Mouse (Mus musculus) layer of hippocampus, adult 11-12 months (tissue): ENCODE results near the gene Dbn1.

Source experiments
- DNase-seq: peaks from one replicate; pipeline ENCODE4 v3.0.0; 2022; ENCODE audit warnings: low spot score

Dbn1 gene

DNA sequence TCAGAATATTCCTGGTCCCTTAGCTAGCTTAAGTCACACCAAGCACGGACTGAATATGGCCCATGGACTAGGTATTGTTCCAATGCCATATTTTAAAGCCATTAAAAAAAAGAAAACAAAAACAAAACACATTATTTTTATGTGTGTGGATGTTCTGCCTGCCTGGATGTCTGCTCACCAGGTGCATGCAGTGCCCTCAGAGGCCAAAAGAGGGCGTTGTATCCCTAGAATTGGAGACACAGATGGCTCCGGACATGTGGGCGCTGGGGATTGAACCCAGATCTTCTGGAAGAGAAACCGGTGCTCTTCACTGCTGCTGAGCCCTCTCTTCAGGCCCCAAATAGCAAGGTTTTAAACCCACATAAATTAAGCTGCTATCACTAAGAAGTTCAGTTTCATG lies 9.9 kb downstream of the Dbn1 start:
- DNase-seq: peak; percentile 56

DNA sequence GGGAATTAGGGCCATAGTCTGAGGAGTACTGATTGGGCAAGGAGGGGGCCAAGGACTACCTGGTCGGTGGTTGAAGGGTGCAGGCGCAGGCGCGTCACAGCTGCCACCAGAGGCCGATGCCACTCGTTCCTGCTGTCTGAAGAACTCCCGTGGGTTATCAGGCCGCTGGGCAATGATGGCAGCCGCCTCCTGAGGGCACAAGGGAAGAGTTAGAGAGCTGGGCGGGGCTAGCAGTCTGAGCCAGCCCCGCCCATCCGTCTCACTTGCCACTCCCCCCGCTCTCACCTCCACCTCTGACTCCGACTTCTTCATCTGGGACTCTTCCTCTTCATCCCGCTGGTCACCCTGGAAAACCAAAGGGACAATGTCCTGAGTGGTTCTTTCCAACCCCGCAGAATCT lies 10.4 kb downstream of the Dbn1 start:
- no peak for DNase-seq

DNA sequence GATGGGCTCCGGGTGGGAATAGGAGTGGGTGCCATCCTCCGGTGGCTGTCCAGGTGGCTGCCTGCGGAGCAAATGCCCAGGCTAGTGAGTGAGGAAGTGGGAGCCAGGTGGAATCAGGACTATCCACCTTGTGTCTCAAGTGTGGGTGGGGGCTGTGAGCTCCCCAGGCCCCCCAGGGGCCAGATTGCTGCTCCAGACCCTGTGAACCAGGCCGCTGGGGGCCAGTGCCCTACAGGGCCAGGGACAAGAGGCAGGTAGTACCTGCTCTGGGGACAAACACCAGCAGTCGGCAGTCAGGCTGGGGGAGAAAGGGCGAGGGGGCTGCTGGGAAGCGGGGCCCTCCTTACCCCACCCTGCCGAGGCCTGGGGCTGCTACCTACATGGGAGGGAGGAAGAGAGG lies 11.7 kb downstream of the Dbn1 start:
- DNase-seq: no peak

DNA sequence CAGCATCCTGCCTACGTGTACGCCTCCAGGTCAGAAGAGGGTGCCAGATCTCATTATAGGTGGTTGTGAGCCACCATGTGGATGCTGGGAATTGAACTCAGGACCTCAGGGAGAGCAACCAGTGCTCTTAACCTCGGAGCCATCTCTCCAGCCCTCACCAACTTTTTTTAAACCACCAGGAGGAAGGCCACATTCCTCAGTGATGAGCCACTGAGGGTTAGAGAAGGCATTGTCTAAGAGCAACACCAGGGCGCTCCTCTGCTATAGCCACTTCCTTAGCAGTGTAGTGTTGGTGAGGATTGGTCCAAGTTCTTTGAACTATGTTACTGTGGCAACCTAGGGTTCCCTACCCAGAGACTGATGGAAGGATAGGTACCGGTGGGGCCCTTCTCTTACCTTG lies 12.2 kb downstream of the Dbn1 start:
- no peak for DNase-seq

DNA sequence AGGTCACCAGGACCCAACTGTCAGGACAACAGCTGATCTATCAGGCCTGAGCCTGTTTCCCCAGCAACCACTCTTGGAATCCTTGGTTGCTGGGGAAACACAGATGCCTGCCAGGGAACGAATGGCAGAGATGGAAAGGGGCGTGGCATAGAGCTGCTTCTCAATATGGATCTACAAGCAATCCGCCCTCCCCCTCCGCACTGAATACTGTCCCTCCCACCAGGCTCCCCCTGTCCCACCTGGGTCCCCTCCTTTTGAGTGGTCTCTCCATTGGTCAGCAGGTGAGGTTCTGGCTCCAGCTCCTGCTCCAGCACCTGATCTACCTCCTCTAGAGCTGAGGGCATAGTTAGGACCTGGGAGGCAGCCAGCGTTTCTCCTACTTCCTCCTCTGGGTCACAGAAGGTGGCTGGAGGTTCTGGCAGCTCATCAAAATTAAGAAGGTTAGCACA lies 13.3 kb downstream of the Dbn1 start:
- DNase-seq: peak; percentile 84

DNA sequence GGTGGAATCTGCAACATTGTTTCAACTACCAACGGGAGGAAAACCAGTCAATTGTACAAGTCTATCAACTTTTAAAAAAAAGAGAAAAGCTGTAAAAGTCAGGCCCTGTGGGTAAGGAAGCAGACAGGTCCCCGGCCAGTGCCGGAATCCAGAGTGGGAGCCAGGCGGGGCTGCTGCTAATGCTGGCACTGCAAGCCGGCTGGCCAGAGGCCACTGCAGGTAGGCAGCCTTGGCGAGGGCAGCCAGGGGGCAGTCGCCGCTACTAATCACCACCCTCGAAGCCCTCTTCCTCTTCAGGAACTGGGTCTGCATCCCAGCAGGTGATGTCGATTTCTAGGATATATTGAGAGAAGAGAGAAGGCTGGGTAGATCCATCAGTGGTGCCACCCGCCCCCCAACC lies 13.9 kb downstream of the Dbn1 start:
- DNase-seq: no peak

DNA sequence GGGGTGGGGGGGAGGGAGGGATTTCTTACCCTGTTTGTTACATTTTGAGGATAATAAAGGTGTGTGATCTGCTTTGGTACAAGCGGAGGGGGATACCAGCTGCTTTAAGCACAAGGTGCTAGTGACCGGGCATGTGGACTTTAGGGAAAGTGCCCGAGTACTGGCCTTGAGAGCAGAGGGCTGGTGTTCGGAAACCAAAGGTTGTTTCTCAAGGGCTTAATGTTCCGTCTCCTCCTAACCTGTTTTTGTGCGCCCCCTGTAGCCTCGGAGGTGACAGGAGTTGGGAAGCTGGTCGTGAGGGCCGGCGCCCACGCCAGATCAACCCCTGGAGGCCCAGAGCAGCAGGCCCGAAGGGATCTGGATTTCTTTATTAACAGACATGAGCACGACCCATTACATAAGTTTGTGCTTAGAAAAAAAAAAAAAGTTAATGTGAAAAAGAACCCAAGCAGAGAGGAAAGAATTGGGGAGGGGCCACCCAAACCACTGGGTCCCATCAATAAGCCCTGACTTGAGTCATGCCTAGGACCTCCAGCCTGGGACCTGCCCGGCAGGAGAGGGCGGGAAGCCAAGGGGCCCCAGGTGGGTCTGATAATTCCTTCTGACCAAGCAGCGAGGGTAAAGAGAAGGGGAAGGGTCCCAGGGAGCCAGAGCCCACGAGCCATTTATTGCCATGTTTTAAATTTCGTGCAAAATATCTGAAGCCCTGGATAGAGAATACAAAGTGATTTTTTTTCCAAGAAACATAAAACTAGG lies 14.7 kb downstream of the Dbn1 start:
- no peak for DNase-seq

DNA sequence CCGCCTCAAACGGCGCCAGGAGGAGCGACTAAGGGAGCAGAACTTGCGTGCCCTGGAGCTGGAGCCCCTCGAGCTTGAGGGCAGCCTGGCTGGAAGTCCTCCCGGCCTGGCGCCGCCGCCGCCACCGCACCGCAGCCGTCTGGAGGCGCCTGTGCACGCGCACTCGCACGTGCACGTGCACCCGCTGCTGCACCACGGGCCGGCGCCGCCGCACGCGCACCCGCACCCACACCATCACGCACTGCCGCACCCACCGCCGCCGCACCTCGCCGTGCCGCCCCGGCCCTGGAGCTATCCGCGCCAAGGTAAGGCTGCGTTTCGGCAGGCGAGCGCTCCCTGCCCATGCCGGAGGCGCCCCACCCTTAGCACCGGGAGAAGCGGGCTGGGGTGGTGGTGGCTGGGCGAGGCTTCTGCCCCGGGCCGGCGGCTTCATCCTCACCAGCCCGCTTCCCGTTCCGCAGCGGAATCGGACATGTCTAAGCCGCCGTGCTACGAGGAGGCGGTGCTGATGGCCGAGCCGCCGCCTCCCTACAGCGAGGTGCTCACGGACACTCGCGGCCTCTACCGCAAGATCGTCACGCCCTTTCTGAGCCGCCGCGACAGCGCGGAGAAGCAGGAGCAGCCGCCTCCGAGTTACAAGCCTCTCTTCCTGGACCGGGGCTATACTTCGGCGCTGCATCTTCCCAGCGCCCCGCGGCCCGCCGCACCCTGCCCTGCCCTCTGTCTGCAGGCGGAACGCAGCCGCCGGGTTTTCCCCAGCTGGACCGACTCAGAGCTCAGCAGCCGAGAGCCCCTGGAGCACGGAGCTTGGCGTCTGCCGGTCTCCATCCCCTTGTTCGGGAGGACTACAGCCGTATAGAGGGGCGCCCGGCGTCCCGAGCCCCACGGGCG lies 15.5 kb downstream of the Dbn1 start:
- DNase-seq: peak; percentile 71

DNA sequence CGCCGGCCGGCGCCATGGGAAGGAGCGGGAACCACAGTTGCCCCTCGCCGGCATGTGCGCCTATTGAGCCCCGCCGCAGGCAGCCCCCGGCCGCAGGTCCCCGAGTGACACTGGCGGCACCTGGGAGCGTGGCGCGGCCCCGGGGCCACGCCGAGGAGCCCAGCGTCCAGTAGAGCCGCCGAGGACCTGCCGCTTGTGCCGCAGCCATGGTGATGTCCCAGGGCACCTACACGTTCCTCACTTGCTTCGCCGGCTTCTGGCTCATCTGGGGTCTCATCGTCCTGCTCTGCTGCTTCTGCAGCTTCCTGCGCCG lies 16.1 kb downstream of the Dbn1 start:
- no peak for DNase-seq

DNA sequence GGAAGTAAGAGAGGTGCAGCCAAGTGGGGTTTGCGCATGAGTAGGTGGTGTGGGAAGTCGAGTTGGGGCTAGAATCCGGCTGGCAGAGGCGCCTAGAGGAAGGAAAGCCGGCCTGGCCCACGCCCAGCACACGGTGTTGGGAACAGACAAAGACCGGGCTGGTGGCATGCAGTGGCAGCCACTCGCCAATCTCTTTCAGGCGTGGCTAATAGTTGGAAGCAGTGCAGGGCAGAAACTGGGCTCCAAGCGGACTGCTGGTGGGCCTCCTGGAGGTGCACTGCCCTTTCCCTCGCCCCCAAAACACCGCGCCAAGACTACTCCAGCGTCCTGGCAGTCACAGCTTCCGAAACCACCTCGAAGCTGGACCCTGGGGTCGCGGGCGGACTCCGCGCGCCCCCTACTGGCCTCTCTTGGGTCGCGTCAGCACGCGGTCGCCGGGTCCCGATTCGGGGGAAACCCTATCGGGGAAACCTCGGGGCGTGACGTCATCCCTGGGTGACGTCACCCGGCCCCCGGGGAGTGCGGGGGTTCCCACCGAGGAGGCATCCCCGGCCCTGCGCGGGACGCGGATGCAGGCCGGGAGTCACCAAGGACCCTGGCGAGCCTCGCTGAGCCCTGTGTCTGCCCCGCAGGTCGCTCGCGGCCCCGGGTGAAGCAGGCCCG lies 16.6 kb downstream of the Dbn1 start:
- peak; percentile 82 for DNase-seq

DNA sequence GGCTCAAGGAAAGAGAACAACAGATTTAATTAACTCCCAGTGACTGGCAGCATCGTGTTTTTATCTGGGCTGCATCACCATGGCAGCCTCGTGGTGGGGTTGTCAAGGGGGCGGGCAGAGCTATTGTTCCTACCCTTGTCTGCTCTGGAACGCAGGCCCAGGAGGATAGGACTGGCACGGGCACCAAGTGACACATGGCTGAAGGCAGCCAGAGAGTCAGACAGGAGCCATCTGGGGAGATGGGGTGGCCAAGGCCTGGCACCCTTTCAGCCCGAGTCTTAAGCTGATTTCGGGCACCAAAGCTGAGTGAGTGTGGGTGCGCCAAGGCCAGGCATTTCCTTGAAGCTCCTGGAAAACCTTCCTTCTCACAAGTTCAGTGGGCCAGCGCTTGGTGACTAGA lies 17.5 kb downstream of the Dbn1 start:
- DNase-seq: peak; percentile 77

DNA sequence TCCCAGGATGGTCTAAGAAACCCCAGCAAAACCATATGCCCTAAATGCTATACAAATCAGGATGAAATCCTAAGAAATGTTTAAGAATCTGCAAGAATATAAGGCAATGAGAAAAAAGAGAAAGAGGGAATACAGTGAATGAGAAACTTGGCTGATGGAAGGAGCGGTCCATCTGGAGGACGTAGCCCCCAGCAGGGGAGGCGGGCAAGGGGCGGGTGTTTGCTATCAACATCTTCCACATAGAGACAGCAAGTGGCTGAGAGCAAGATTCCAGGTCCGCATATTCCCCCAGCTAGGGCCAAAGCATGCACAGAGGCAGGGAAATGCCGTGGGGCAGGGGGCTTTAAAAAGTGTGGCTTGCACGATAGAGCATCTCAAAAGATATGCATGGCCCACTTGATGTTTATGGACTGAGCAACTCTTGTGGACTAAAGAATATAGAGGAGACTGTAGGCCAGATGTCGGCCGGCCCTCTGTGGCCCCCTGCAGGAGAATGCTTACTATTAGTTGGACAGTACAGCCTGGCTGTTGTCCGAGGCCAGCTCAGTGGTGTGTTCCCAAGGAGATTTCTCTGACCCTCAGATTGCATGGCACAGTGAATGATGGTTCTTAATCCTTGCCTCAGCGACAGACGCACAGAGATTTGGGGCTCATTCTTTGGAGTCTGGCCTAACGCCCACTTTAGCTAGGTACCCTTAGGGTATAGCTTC lies 18.9 kb downstream of the Dbn1 start:
- DNase-seq: no peak

DNA sequence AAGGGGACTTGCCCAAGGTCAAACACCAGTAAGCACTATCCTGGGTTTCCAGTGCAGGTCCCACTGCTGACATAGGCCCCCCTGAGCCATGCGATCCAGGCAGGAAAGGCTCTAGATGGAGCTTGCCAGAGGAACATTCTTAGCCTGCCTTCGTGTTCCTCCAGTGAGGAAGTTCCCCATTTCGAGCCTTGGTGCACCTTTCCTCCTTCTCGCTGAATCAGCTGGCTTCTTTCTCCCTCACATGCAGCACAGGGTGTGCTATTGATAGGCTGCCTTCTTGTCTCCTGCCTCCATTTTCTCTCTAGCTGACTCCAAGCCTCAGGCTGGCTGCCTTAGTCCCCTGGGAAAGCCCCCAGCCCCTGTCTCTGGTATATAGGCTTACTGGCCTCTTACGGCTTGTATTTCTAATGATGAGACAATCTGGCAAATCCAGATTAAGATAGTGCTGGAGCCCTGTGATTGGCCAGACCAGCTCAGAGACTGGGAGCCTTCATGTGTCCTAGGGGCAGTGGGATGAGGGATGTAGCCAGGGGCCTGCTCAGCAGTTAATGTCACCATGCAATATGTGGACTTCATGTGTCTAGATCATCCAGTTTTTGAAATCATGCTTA lies 22.0 kb downstream of the Dbn1 start:
- DNase-seq: no peak

DNA sequence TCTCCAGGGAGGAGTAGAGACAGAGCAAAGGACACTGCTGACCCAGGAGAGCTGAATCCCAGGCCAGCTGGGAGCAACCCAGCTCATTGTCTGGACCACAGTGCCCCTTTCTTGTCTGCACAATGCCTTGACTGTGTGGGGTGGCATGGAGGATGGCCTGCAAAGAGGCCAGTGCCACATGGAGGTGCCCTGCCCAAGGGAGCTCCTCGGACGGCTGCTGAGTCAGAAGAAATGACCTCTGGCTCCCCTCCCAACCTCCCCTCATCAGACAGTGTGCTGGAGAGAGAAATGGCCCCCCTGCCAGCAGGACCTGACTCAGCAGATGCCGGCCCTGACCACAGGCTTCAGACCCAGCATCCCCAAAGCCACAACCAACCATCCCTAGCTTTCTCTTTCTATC lies 22.7 kb downstream of the Dbn1 start:
- DNase-seq: peak; percentile 65

DNA sequence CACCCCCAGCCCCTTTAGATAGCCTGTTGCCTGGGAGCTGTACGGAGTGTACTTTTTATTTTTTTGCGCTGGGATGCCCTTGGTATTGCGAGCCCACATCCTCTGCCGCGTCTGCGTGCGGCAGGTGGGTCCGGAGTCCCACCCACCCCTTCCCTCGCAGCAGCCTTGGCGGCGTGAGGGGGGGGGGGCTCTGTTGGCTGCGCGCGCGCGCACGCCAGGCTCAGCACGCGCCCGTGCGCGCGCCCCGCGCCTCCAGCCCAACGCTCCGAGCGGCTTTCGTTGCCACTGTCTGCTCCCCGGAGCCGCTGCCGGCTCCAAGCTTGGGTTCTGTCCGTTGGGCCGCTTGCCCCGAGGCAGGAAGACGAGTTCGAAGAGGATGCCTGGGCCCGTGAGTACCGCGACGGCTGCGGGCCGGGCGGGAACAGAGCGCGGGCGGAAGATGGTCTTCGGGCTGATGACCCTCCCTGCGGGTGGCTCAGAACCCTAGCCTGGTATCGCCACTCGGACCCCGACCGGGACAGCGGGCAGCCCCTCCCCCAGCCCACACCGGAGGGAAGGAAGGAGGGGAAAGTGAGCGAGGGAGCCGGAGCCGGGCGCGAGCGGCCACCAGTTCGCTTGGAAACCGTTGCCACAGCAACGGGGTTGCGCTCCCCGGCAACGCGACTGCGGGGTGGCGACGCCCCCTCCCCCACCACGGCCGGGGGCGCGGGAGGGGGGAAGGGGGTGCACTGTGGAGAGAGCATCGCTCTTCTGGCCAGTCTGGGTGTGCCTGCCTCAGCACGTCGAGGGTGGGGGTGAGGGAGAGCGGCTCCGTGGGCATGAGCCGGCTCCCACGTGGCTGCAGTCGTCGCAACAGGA lies 23.7 kb downstream of the Dbn1 start, which contains the start of gene Prr7:
Gene Prr7, plus strand, starts transcription at position 241 of the 858 bp plus-strand sequence.
- peak; percentile 70 for DNase-seq

DNA sequence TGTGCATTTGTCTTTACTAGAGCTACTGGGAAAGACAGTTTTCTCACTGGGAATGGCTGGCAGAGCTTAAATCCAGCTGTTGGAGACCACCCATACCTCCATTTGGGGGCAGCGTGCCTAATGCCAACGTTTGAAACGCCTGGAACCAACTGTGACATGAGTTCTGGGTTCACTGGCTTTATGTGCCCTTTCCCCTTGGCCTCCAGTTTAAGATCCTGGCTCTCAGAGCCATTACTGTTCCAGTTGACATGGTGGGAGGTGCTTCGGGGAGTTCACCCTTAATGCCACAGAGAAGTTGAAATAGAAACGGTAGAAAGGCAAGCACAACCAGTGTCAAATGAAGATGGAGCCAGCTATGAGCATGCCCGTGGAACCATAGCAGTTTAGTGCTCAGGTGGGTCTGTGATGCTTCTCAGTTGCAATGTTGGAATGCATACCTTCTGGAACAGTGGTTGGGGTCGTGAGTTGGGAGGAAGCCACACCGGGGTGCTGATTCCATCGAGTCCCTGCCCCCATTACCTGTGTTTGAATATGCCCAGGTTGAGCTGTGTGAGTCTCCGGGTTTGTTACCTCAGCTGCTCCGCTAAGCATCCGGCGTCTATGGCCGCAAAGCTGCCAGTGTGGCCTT lies 24.4 kb downstream of the Dbn1 start:
- DNase-seq: no peak

DNA sequence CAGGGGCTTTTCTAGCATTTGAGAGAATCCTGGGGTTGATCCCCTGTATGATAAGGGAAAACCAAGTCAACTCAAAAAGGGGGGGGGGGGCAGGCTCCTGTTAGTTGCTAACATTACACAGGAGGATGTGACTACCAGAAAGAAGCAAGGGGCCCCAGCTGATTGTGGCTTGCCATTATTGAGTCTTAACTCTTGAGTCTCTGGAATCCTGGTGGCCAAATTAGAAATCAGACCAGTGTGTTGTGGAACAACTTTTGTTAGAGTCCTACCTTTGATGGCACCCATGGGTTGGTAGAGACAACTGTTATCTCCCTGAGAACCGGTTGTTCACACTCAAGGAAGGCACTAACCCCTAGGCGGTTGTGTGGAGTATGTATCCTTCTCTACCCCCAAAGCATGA lies 24.9 kb downstream of the Dbn1 start:
- no peak for DNase-seq

DNA sequence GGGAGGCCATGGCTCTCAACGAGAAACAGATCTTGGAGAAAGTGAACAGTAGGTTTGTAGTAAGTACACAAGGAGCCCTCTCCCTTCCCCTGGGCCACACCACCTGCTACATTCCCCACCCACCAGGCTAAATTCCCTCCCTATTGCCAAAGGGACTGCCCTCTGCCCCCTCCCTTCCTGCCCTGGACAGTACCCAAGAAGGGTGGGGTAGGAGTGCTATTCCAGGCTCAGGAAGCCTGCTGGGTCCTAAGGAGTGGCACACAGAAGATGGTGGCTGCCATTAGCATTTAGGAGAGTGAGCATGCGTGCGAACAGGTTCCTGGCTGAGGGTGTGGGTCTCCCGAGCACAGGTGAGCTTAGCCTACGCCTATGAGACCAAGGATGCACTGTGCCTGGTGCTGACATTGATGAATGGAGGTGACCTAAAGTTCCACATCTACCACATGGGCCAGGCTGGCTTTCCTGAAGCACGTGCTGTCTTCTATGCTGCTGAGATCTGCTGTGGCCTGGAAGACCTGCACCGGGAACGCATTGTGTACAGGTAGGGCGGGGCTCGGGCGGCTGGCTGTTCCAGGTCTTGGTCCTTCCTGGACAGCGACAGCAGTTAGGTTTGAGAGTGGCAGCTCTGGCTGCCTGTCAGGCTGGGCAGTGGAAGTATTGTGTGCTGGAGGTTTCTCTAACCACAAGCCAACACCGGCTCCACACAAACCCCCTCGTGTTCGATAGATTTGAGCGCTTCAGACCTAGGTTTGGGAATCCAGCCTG lies 35.9 kb downstream of the Dbn1 start:
- DNase-seq: no peak

DNA sequence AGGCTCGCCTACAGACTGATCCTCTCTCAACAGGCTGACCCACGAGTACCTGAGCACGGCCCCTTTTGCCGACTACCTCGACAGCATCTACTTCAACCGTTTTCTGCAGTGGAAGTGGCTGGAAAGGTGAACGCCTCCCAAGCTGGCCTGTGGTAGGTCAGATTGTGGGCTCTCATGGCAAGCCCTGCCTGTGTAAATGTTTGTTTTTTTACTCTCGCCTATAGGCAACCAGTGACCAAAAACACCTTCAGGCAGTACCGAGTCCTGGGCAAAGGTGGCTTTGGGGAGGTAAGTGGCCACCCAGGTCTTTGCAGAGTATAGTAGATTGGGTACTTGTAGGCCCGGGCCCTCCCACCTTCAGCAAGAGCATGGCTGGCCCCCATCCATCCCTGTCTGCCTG lies 36.6 kb downstream of the Dbn1 start:
- DNase-seq: no peak
